Mouse (Mus musculus) embryonic facial prominence, embryonic 14.5 days (tissue): ENCODE results near the gene Flt3. TPM values are rescaled to one million over a fixed set of nuclear protein-coding genes. Genes with fewer than 3 reads are reported as not detected.
A peak's percentile ranks its signal among the peaks of the same experiment; 100 is the strongest.

Source experiments
- ATAC-seq: fragments of 200-750 bp; cut with Nextera tagmentation; 2 replicates; pipeline ENCODE4 v1.8.0; 2017; ENCODE audit warnings: low read depth, moderate number of reproducible peaks, moderate TSS enrichment
- DNase-seq: peaks from one replicate; pipeline ENCODE4 v3.0.0-alpha.2; 2015; ENCODE audit warnings: low spot score
- H3K27ac ChIP-seq: fragments of 300-500 bp; sonication (generic); replicated peaks from 2 replicates; pipeline ENCODE4 v1.5.1; 2014; ENCODE audit warnings: low read depth, mild to moderate bottlenecking, low read length, moderate library complexity
- H3K27me3 ChIP-seq: fragments of 300-500 bp; sonication (generic); replicated peaks from 2 replicates; pipeline ENCODE4 v1.6.1; 2014; ENCODE audit warnings: low read length; ENCODE audit not compliant: control insufficient read depth, insufficient read depth
- H3K36me3 ChIP-seq: fragments of 300-500 bp; sonication (generic); 2 replicates; pipeline ENCODE4 v1.6.1; 2014; ENCODE audit warnings: low read length, mixed read lengths; ENCODE audit not compliant: control insufficient read depth, insufficient read depth
- H3K4me1 ChIP-seq: fragments of 300-500 bp; sonication (generic); 2 replicates; pipeline ENCODE4 v1.6.1; 2014; ENCODE audit warnings: antibody characterized with exemption, low read length; ENCODE audit not compliant: control insufficient read depth, insufficient read depth
- H3K4me2 ChIP-seq: fragments of 300-500 bp; sonication (generic); 2 replicates; pipeline ENCODE4 v1.6.1; 2014; ENCODE audit warnings: low read depth, mild to moderate bottlenecking, low read length, moderate library complexity, mixed read lengths
- H3K4me3 ChIP-seq: fragments of 300-500 bp; sonication (generic); 2 replicates; pipeline ENCODE4 v1.5.1; 2014; ENCODE audit warnings: low read depth, mild to moderate bottlenecking, low read length
- H3K9ac ChIP-seq: fragments of 300-500 bp; sonication (generic); 2 replicates; pipeline ENCODE4 v1.6.1; 2014; ENCODE audit warnings: low read depth, mild to moderate bottlenecking, low read length, moderate library complexity, mixed read lengths
- H3K9me3 ChIP-seq: fragments of 300-500 bp; sonication (generic); 2 replicates; pipeline ENCODE4 v1.6.1; 2016; ENCODE audit warnings: low read length; ENCODE audit not compliant: control insufficient read depth
- WGBS: fragments of 180-500 bp; shearing (Covaris S2); extraction: QIAGEN DNeasy Blood & Tissue Kit; methylation state at CpG from one replicate; pipeline ENCODE4 v1.1.7; 2014; 5-methylcytosine and 5-hydroxymethylcytosine counted together
- polyA plus RNA-seq: library from polyadenylated mRNA; unstranded; fragments of >200 nt; fragmentation: Nextera tagmentation; extraction: Ambion mirVana; gene quantifications from 2 replicates; pipeline ENCODE4 v1.2.1, GENCODE M21; 2014

Gene Flt3
- polyA plus RNA-seq, 1 experiment from 2014 or later = 0.45 TPM

DNA sequence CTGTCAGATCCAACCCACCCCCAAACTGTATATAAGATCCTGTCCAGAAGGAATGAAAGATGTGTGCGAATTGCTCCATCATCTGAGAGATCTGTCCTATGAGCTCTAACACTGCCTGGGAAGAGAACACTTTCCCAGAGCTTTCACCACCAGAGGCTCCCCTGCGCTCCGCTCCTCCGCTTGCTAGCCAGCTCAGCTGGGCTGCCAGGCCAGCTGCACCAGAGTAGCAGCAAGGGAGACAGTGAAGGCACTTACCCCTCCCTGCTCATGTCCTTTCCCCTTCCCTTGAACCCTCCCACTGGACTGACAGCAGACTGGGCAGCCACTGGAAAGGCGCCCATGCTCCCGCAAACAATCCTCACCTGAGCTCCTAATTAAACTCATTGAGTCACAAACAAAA is 23.3 kb upstream of the Flt3 start:
- WGBS = 31% methylated on average over 6 of the region's 6 CpGs
- Histone ChIP-seq H3K27me3 (no peaks in the 10 kb centered on the region), H3K27ac (no peak overlapping the region), H3K4me3 (no peak overlapping the region), H3K9ac (no peak overlapping the region), H3K9me3 (no peaks in the 10 kb centered on the region), H3K36me3 (no peaks in the 10 kb centered on the region), H3K4me1 (no peaks in the 10 kb centered on the region), H3K4me2 (no peak overlapping the region)
- DNase-seq = no peak
- peak; percentile 62; the same call in 1 of the 2 replicates for ATAC-seq

DNA sequence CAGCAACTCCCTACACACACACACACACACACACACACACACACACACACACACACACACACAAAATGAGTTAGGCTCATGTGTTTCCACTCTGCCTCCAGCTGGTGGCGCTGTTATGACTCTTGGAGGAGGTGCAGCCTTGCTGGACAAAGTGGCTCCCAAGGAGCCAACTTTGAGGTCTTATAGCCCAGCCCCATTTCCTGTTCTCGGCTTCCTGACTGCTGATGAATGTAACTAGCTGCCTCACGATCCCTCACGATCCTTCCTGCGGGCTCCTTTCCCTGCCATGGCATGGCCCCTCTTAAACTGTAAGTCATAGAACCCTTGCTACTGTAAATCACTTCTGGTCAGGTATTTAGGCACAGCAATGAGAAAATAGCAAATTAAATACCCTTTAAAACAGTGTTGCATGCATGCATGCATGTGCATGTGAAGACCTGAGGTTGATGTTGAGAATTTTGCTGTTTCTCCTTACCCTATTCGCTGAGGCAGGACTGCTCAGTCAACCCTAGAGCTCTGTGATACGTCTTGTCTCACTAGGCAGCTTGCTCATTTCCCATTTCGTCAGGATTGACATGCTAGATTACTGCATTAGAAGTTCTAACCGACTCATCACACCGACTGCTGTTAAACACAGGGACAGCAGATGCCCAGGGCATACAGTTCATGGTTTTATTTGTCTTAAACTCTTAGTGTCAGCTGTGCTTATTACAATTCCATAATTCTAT is 18.3 kb upstream of the Flt3 start:
- DNase-seq (no peak), ATAC-seq (no peak)
- Histone ChIP-seq H3K9me3 (no peaks in the 10 kb centered on the region), H3K27me3 (no peaks in the 10 kb centered on the region), H3K36me3 (no peaks in the 10 kb centered on the region), H3K4me3 (no peak overlapping the region), H3K4me2 (no peak overlapping the region), H3K27ac (no peak overlapping the region), H3K9ac (no peak overlapping the region), H3K4me1 (no peaks in the 10 kb centered on the region)
- 42% methylated on average over 10 of the region's 10 CpGs for WGBS

DNA sequence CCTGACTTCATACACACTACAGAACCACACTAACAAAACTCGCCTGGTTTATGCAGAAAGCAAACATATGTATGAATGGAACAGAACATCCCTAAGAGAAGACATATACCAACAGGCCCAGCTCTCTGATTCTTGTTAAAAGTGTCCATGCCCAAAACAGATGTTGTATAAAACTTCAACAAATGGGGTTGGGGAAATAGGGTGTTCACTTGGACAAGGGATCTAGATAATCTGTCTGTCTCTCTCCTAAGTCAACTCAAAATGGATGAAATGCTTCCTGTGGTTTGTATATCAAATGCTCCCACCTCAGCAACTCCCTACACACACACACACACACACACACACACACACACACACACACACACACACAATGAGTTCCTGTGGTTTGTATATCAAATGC is 17.7 kb upstream of the Flt3 start:
- Histone ChIP-seq H3K4me2 (no peak overlapping the region), H3K9ac (no peak overlapping the region), H3K27ac (no peak overlapping the region), H3K4me3 (no peak overlapping the region), H3K9me3 (no peaks in the 10 kb centered on the region), H3K4me1 (no peaks in the 10 kb centered on the region), H3K27me3 (no peaks in the 10 kb centered on the region), H3K36me3 (no peaks in the 10 kb centered on the region)
- no peak for DNase-seq
- ATAC-seq = no peak
- WGBS = 72% methylated on average over 1 of the region's 1 CpGs

DNA sequence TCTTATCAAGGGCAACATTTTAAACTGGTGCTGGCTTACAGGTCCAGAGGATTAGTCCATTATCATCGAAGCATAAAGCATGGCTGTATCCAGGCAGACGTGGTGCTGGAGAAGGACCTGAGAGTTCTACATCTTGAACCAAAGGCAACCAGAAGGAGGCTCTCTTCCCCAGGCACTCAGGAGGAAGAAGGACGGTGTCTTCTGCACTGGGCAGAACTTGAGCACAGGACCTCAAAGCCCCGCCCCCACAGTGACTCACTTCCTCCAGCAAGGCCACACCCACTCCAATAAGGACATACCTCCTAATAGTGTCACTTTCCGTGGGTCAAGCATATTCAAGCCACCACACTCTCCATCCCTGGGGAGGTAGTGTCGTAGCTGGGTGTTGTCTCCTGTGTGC is 10.3 kb upstream of the Flt3 start:
- H3K36me3 ChIP-seq = no peaks in the 10 kb centered on the region
- no peak overlapping the region for H3K9ac ChIP-seq
- H3K9me3 ChIP-seq = no peaks in the 10 kb centered on the region
- no peaks in the 10 kb centered on the region for H3K27me3 ChIP-seq
- no peak for ATAC-seq
- H3K4me3 ChIP-seq = no peak overlapping the region
- WGBS = 79% methylated on average over 6 of the region's 6 CpGs
- DNase-seq = no peak
- no peak overlapping the region for H3K4me2 ChIP-seq
- no peaks in the 10 kb centered on the region for H3K4me1 ChIP-seq
- H3K27ac ChIP-seq = no peak overlapping the region

- Histone ChIP-seq H3K9me3 (no peaks in the 10 kb centered on the region), H3K4me3 (no peak overlapping the region), H3K4me2 (peak overlapping the region; percentile 15; the same call in 1 of the 2 replicates), H3K27me3 (no peaks in the 10 kb centered on the region), H3K4me1 (no peaks in the 10 kb centered on the region), H3K27ac (no peak overlapping the region), H3K36me3 (no peaks in the 10 kb centered on the region), H3K9ac (no peak overlapping the region)
- ATAC-seq (no peak), DNase-seq (no peak)
- WGBS = 67% methylated on average over 29 of the region's 29 CpGs
Observed at GRCm38 (mm10) chr5:147408731-147409130, 8.4 kb upstream of the Flt3 start.

DNA sequence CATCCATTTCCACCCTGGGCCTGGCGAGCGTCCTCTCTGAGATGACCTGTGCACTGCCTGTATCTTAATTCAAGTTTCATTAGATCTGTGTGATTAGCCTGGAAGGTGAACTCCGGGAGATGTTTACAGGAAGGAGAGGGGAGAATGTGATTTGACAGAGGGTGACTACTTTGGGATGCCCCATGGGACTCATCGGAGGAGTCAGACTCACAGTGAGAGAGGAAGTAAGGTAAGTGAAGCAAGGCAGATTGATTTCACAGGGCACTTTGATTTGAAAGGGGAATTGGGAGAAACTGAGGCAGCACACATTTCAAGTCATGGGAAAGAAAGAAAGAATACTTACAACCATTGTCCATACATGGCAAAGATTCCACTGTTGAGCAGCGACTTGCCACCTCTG is 5.8 kb upstream of the Flt3 start:
- H3K9ac ChIP-seq = no peak overlapping the region
- H3K4me2 ChIP-seq = no peak overlapping the region
- ATAC-seq (no peak), DNase-seq (no peak)
- 72% methylated on average over 5 of the region's 5 CpGs for WGBS
- H3K36me3 ChIP-seq = no peaks in the 10 kb centered on the region
- H3K9me3 ChIP-seq = no peaks in the 10 kb centered on the region
- H3K27ac ChIP-seq = no peak overlapping the region
- peaks cover 15% of the 10 kb centered on the region for H3K27me3 ChIP-seq
- H3K4me3 ChIP-seq = no peak overlapping the region
- no peaks in the 10 kb centered on the region for H3K4me1 ChIP-seq

DNA sequence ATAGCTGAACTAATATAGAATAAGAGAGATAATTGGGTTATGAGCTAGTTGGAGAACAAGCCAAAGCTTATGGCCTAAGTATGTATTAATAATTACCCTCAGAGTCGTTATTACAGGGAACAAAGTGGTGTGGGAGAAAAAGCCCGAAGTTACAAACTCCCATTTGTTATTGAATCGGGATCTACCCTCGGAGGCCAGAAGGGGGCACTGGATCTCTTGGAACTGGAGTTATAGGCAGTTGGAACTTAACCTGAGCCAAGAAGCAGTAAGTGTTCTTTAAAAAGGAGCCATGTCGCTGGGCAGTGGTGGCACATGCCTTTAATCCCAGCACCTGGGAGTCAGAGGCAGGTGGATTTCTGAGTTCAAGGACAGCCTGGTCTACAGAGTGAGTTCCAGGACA is 2.2 kb upstream of the Flt3 start:
- Histone ChIP-seq H3K9me3 (no peaks in the 10 kb centered on the region), H3K9ac (no peak overlapping the region), H3K36me3 (no peaks in the 10 kb centered on the region), H3K27ac (no peak overlapping the region), H3K4me1 (peaks cover 4% of the 10 kb centered on the region; the same call in 1 of the 2 replicates), H3K4me2 (no peak overlapping the region), H3K4me3 (no peak overlapping the region), H3K27me3 (peaks cover 49% of the 10 kb centered on the region)
- ATAC-seq (no peak), DNase-seq (peak; percentile 62)
- 29% methylated on average over 5 of the region's 5 CpGs for WGBS

DNA sequence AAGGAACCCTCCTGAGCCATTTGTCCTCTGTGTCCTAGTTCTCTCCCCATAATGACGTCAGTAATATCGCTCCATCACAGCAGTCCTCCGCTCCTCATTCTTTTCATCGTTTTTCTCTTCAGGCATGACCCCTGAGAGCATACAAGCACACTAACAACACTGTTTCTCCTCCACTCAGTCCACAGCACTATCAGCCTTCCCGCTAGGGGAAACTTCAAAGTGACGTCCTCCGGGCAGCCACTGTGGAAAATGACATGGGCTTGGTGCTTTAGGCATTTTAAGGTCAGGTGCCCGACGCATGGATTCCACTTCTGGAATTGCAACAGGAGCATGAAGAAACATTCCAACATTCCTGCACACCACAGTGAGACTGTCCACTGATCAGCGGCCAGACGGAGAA is 735 bp upstream of the Flt3 start:
- H3K9me3 ChIP-seq = no peaks in the 10 kb centered on the region
- WGBS = 17% methylated on average over 11 of the region's 11 CpGs
- DNase-seq (no peak), ATAC-seq (no peak)
- no peak overlapping the region for H3K9ac ChIP-seq
- H3K27ac ChIP-seq = no peak overlapping the region
- no peak overlapping the region for H3K4me2 ChIP-seq
- peaks cover 51% of the 10 kb centered on the region for H3K27me3 ChIP-seq
- no peaks in the 10 kb centered on the region for H3K36me3 ChIP-seq
- peak overlapping the region; percentile 43; the same call in 1 of the 2 replicates for H3K4me3 ChIP-seq
- H3K4me1 ChIP-seq = peaks cover 4% of the 10 kb centered on the region; the same call in 1 of the 2 replicates

GRCm38 (mm10) chr5:147400505-147400979 is 253 bp upstream of the Flt3 start:
- H3K4me2 ChIP-seq = peak overlapping the region; percentile 73
- H3K9me3 ChIP-seq = no peaks in the 10 kb centered on the region
- no peak overlapping the region for H3K27ac ChIP-seq
- H3K9ac ChIP-seq = peak overlapping the region; percentile 46; the same call in 1 of the 2 replicates
- H3K27me3 ChIP-seq = peaks cover 51% of the 10 kb centered on the region
- WGBS = 2% methylated on average over 14 of the region's 17 CpGs
- peaks cover 4% of the 10 kb centered on the region; the same call in 1 of the 2 replicates for H3K4me1 ChIP-seq
- DNase-seq = no peak
- peak overlapping the region; percentile 43 for H3K4me3 ChIP-seq
- ATAC-seq = no peak
- H3K36me3 ChIP-seq = no peaks in the 10 kb centered on the region
